Mouse (Mus musculus): ENCODE data around the gene Olfr1222. TPM values are rescaled to one million over a fixed set of nuclear protein-coding genes. Genes with fewer than 3 reads are reported as not detected.

The Olfr1222 gene
- not detected for polyA plus RNA-seq (2017; shearing (Covaris generic))

GRCm38 (mm10) chr2:89132954-89133353 lies at the start of gene Olfr1222:
Olfr1222 (minus strand) TSS chr2:89133054.

DNA sequence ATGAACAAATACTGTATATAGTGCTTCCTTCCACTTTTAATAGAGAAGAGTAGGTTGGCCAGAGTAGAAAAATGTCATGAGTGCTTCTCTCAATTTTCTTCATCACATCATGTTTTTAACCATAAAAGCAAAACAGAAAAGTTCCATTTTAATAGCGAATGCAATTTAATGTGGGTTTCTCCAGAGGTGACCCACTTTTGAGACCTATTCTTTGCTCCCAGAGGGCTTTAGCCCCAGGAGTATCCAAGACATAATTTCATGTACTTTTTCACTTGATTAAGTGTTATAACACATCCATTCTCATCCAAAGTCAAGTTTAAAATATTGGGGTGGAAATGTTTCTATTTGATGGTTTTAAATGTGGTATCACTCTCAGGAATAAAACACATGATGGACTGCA lies 41.7 kb upstream of the Olfr1222 start, which contains the start of gene Olfr1225:
Gene Olfr1225 (minus strand): TSS at position 101 of the 400 bp plus-strand sequence.

DNA sequence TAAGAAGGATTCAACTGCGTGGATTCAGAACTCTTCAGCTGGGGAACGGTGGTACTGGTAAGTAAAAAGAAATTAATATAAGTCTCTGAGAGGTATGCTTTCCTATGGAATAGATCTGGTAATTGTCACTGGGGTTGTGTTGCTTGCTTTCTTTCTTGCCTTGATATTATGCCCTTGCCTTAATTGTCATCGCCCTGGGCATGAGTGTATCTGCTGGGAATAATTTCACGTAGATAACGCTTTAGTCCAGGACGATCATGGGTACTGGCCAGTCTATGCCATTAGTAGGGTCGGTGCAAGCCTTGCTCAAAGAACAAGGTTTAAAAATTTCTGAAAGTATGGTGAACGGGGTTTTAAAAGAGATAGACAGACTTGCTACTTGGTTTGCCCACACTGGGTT lies 31.1 kb upstream of the Olfr1222 start, which contains the start of gene Olfr1224-ps1:
Gene Olfr1224-ps1 (minus strand): TSS at position 101 of the 400 bp plus-strand sequence.

GRCm38 (mm10) chr2:89151460-89151859 lies 18.6 kb upstream of the Olfr1222 start, which contains the start of gene Olfr1223:
Olfr1223 (minus strand) TSS chr2:89151560.

DNA sequence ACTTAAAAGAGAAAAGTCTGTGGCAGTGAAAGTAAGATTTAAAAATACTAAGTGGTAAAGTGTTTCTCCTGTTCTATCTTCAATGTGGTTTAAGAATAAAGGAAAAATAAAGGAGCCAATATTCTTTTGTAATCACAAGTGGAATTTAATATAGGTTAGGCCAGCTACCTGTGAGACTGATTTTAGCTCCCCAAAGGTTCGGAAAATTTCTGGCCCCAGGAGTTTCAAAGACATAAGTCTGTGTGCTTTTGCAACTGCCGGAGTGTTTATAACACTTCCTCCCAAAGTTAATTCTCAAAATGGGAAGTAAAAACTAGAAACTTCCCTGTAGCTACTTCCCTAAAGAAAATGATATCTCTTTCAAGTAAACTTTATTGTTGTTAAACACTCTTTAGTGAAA lies 15.7 kb downstream of the Olfr1222 start, which contains the start of gene Olfr1221:
Gene Olfr1221 (minus strand): TSS at position 101 of the 400 bp plus-strand sequence.

DNA sequence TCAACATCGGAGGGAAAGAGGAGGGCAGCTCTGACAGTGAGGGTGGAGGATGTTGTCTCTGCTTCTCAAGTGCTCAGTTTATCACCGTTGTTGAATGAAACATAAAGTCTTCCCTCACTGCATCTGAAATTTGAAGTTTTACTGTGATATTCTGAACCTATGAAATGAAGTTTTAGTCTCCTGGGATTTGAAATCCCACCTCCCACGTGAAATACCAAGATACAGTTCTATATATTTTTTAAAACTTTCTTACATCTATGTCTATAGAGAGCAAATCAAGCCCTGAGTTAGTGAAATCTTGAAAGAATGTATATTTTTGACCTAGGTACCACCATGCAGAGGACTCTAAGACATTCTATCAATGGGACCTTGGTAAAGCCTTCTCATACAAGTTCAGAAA lies 26.1 kb downstream of the Olfr1222 start, which contains the start of gene Olfr1220:
Gene Olfr1220 (minus strand): TSS at position 101 of the 400 bp plus-strand sequence.

DNA sequence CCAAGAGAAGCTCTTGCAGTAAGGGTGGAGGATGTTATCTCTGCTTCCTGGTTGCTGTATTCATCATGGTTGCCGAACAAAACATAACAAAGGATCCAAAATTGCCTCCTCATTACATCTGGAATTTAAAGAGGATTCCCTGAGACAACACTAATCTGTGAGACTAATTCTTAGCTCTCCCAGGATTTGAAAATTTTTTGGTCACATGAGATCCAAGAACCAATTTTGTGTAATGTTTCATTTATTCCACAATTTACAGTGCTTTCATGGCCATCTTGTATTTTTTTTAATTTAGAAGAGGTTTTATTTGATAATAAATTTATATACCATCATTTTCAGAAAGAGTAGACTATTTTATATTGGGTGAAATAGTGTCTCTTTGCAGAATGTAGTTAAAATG lies 49.4 kb downstream of the Olfr1222 start, which contains the start of gene Olfr1219:
Gene Olfr1219 (minus strand): TSS at position 101 of the 400 bp plus-strand sequence.

Other genes with a start within 250 kb of the Olfr1222 start
- gene Olfr1208, start 230.7 kb downstream of the Olfr1222 start, polyA plus RNA-seq (2017; shearing (Covaris generic)), result not detected
- not detected for gene Olfr1209, start 217.9 kb downstream of the Olfr1222 start, polyA plus RNA-seq (2017; shearing (Covaris generic))
- not detected for gene Olfr1211, start 194.9 kb downstream of the Olfr1222 start, polyA plus RNA-seq (2017; shearing (Covaris generic))
- gene Olfr1212, start 179.1 kb downstream of the Olfr1222 start, polyA plus RNA-seq (2017; shearing (Covaris generic)), result not detected
- gene Gm13762, start 152.8 kb downstream of the Olfr1222 start, polyA plus RNA-seq (2017; shearing (Covaris generic)), result not detected
- gene Olfr1214, start 140.4 kb downstream of the Olfr1222 start, polyA plus RNA-seq (2017; shearing (Covaris generic)), result not detected
- gene Olfr1215, start 126.1 kb downstream of the Olfr1222 start, polyA plus RNA-seq (2017; shearing (Covaris generic)), result not detected
- not detected for gene Olfr1216, start 114.7 kb downstream of the Olfr1222 start, polyA plus RNA-seq (2017; shearing (Covaris generic))
- not detected for gene Olfr1217, start 101.0 kb downstream of the Olfr1222 start, polyA plus RNA-seq (2017; shearing (Covaris generic))
- not detected for gene Olfr1218, start 71.9 kb downstream of the Olfr1222 start, polyA plus RNA-seq (2017; shearing (Covaris generic))
- not detected for gene Olfr1219, start 49.5 kb downstream of the Olfr1222 start, polyA plus RNA-seq (2017; shearing (Covaris generic))
- not detected for gene Olfr1220, start 26.2 kb downstream of the Olfr1222 start, polyA plus RNA-seq (2017; shearing (Covaris generic))
- not detected for gene Olfr1221, start 15.8 kb downstream of the Olfr1222 start, polyA plus RNA-seq (2017; shearing (Covaris generic))
- not detected for gene Olfr1223, start 18.5 kb upstream of the Olfr1222 start, polyA plus RNA-seq (2017; shearing (Covaris generic))
- gene Olfr1224-ps1, start 31.0 kb upstream of the Olfr1222 start, polyA plus RNA-seq (2017; shearing (Covaris generic)), result not detected
- gene Olfr1225, start 41.6 kb upstream of the Olfr1222 start, polyA plus RNA-seq (2017; shearing (Covaris generic)), result not detected
- not detected for gene Olfr1226, start 67.0 kb upstream of the Olfr1222 start, polyA plus RNA-seq (2017; shearing (Covaris generic))
- not detected for gene Olfr1228, start 121.0 kb upstream of the Olfr1222 start, polyA plus RNA-seq (2017; shearing (Covaris generic))
- gene Olfr1229, start 155.0 kb upstream of the Olfr1222 start, polyA plus RNA-seq (2017; shearing (Covaris generic)), result not detected
- gene Olfr1230, start 164.2 kb upstream of the Olfr1222 start, polyA plus RNA-seq (2017; shearing (Covaris generic)), result not detected
- gene Olfr1231, start 174.0 kb upstream of the Olfr1222 start, polyA plus RNA-seq (2017; shearing (Covaris generic)), result not detected
- not detected for gene Olfr1232, start 196.6 kb upstream of the Olfr1222 start, polyA plus RNA-seq (2017; shearing (Covaris generic))
- gene Olfr1233, start 209.3 kb upstream of the Olfr1222 start, polyA plus RNA-seq (2017; shearing (Covaris generic)), result not detected
- not detected for gene Olfr1234, start 231.8 kb upstream of the Olfr1222 start, polyA plus RNA-seq (2017; shearing (Covaris generic))

Measured in activated CD4-positive, CD25-positive, alpha-beta regulatory T cell, adult 9 weeks (primary cell).